Mouse (Mus musculus): ENCODE results near the gene Tmem183a.

Gene Tmem183a

DNA sequence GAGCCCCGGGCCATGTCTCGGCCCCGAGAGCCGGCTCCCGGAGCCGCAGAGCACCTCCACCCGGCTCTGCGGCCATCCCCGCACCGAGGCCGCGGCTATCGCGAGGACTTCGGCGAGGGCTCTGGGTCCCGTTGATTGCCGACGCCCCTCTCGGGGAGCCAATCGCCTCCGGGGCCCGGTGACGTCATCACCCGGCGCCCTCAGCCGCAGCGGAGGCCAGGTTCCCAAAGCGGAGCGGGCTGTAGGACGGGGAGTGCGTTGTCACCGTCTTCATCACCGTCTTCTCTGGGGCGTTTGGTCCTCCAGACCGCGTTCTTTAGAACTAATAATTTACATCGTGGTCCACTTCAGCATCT is at the start of gene Tmem183a:
TSS of gene Tmem183a (minus strand) at position 123 of the 356 bp plus-strand sequence.
- peak; percentile 96 to 99 for DNase-seq

DNA sequence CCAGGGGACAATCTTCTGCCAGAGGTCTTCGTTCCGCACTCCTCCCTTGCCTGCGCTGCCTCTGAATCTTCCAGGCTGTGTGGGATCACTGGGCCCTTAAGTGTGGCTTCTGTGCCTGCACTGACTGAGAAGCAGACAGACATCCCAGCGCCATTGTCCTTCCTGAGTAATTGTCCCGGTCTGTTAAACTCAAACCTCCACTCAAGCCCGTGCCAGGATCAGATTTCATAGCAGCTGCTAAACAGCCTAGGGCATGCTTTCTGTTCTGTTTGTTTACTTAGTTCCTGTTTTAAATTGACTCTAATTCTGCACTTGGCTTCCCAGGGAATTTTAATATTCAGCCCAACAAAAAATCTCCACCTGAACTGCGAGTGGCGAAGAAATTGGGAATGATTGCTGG is 46.3 kb upstream of the Tmem183a start:
- DNase-seq, result no peak

DNA sequence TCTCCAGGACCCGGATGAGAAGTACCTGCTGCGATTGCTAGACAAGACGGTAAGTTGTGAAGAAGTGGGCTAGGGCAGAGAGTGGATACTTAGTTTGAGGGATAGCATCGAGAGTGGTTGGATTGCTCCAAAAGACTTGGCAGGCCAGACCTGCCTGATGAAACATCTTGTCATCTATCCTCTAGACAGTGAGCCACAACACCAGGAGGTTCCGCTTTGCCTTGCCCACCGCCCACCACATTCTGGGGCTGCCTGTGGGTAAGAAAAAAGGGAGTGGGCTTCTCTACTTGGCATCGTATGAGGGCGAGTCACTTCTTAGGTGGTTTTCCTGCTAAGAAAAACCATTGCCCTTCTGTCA is 44.6 kb upstream of the Tmem183a start:
- no peak for DNase-seq

DNA sequence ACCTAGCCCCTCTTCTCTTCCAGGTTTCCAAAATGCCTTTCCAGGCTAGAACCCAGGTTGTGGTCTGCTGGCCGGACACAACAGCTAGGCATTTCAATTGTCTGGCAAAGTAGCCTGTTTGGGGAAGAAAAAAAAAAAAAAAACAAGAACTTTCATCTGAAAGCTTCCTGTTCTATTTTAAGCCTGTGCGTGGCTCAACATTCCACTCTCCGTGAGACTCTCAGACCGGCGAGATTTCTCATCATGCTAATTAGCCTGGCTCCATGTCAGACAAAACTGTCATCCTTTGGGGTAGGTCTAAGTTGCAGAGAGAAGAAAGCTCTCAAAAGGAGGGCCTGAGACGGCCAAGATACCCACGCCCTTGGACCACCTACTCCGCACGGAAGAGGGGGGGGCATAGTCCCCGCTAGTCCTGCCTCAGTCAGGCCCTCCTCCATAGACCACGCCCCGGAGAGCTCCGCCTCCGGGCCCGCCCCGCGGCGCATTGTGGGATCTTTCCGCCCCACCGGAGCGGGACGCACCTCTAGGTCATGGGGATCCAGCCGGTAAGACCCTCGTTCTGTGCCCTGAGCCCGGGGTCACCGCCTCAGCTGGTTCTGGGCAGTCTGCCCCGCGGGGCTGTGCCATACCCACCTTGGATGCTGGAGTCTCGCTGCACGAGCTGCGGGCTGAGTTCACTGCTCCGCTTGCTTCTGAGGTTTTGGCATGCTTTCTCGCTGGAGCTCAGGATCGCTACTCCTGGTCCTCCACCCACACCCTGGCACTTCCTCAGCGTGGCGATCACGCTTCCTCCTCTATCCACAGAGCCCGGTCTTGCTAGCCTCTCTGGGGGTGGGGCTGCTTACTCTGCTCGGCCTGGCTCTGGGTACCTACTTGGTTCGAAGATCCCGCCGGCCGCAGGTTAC is 44.0 kb upstream of the Tmem183a start, which contains the start of gene Cyb5r1:
TSS of gene Cyb5r1 (plus strand) at position 51 of the 905 bp plus-strand sequence.
- peak; percentile 59 to 68 for DNase-seq

DNA sequence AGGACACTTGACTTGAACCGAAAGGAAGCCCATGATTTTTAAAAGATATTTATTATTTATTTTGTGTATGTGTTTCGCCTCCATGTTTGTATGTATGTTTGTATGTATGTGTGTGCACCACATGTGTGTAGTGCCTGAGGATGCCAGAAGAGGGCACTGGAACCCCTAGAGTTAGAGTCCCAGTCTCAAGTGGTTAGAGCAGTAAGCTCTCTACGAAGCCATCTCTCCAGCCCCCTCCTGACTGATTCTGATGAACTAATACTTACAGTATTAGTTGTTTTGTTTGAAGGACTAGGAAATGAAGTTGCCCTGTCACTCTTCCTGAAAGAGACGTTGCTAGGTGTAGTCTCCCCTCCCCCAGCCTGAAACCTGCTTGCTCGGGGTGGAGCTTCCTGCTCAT is 38.0 kb upstream of the Tmem183a start:
- no peak for DNase-seq

DNA sequence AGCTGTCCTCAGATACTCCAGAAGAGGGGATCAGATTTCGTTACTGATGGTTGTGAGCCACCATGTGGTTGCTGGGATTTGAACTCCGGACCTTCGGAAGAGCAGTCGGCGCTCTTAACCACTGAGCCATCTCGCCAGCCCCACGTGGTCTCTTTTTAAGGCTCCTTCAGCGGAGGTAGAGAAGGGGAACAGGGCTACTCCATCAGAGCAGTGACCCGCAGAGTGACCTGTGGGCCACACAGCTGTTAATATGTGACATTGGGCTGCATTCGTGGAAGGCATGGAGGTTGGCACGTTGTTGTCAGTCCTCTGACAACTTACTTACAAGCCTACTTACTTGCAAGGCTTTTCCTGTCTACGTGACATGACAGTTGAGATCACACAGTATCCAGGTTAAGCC is 36.4 kb upstream of the Tmem183a start:
- DNase-seq, result no peak

DNA sequence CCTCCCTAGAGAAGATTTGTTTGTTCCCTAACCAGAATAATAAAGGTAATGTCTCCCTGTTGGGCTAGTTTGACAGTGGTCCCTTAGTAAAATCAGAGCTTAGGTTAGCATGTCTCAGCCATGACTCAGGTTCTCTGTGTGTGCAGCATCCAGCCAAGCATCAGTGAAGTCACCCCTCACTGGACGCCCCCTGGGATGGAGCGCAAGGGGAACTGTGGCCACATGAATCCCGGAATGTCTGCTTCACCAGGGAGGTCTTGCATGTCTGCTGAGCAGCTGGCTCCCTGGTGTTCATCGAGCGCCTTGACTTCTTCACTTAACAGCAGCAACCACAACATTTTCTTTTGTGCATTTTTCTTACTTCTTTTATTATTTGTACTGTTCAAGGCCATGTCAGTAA is 32.0 kb upstream of the Tmem183a start:
- no peak for DNase-seq

DNA sequence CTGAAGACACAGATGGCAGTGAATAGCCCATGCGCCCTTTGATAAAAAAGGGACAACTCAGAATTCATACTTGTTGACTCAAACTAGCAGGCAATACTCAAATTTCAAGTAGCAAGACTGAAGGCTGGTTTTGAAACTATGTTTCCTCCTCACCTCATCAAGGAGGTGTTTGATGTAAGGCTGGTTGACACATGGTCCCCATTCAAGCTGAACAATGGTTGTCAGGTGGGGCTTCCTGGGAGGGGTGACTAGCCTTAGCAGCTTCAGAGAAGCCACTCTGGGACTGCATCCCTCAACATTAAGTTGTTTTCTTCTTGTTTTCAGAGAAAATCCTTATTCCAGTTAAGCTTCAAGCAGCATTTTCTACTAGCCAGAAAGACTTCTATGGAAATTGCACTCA is 23.9 kb upstream of the Tmem183a start, which contains the start of gene 4933406M09Rik:
TSS of gene 4933406M09Rik (plus strand) at position 275 of the 400 bp plus-strand sequence.
- DNase-seq, result no peak

DNA sequence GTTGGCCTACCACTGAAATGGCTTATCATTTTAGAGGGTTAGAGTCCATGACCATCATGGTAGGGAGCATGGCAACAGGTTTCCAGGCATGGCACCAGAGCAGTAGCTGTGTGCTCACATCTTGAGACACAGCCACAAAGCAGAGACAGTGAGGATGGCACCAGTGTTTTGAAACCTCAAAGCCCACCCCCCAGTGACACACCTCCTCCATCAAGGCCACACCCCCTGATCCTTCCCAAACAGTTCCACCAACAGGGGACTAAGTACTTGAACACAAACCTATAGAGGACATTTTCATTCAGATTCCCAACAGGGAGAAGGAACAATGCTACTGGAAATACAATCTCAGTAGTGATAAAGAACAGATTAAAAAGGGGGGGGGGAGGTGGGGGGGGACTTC is 23.4 kb upstream of the Tmem183a start:
- DNase-seq, result no peak

DNA sequence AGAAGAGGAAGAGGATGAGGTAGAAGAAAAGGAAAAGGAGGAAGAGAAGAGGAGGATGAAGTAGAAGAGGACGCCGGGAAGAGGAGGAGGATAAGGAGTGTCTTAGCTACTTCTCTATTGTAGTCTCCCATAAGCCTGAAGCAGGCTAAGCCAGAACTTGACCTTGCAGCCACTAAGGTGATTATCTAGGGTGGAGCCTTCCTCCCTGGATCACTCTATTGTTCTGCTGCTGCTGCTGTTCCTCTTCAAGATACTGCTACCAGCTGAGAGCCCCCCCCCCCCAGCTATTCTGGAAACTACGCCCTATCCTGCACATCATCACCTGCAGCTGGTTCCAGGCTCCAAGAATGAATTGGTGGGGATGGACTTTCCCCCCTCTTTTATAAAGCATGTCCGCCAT is 22.8 kb upstream of the Tmem183a start:
- no peak for DNase-seq

DNA sequence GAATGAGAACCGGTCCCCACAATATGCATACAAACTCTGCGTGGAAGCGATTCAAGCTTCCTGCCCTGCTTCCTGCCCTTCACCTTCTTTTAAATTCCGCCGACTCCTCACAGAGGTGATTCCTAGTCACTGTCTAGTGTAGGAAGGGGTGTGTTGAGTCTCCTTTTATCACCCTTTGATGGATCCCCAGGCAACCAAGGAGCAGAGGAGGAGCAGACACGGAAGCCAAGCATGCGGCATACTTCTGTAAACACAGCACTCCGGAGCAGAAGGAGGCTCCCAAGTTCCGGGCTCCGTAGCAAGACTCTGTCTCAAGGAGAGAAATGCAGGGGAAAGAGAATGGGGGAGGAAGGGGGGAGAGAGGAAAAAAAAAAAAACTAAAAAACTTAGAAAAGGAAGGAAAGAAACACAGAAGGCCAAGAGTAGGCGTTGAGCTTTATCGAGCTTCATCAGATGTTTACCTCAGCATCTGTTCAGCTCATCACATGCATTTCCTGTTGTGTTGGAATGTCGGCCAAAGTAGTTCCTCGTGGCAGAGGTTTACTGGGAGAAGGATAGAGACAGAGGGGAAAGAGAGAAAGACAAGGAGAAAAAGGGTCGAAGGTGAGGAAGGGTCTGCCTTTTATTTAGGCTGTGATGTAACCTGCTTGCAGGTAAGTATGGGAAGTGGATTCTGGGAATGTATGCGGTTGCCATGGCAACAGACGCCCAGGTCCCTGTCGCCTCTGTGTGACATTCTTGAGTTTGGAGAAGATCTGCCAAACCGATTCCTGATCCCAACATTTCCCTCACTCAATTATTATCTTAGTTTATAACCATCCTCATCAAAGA is 20.2 kb upstream of the Tmem183a start:
- DNase-seq, result no peak

DNA sequence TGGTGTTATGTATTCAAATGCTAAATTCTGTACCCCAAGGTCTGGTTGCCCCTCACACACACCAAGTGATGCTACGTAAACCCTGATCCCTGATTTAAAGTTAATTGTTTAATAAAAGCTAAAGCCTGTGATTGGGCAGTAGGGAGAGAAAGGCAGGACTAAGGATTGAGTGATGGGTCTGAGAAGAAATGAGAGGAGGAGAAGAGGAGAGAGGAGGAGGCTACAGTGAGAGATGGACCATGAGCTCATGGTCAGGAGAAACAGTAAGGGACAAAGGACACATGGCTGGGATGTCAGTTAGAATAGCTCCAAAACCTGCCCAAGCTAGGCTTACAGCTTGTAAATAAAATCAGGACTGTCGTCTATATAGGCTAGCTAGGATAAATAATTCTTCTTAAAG is 19.3 kb upstream of the Tmem183a start:
- DNase-seq, result no peak

DNA sequence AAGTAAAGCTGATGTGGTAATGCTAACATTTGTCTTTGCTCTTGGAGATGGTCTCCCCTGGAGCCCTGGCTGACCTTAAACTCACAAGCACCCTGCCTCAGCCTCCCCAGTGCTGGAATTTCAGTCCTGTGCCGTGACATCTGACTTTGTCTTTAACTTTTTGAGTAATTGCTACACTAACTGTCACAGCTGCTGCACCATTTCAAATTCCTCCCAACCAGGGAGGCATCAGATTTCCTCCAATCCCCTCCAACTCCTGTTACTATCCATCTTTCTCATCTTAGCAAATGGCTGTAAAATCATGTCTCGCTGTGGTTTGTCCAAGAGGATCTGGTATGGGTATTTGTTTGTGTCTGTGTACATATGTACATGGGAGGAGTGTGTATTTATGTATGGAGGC is 12.3 kb upstream of the Tmem183a start:
- DNase-seq, result no peak

DNA sequence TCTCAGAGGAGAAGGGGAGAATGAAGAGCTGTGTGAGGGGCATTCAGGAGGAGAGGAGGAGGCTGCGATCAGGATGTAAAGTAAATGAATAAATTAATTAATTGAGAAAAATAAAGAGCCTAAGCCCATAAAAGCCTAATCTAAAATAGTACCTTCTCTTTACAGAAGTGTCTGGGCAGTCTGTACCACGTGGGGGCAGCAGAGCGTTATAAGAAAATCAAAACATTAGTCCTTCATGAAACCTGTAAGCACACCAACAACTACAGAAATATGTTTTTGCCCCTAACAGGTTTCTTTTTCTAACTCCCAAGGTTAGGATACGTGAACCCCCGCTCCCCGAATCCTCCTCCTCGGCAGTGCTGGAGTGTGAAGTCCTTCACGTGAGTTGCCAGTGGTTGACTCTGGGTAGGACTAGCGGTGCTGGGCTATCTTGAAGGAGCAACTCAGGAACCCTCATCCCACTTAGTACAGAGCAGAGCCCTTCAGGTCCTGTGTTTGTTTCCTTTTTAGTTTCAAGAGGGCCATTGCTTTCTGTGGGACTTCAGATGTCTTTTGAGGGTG is 7.1 kb upstream of the Tmem183a start:
- DNase-seq, result peak; percentile 53 to 59

DNA sequence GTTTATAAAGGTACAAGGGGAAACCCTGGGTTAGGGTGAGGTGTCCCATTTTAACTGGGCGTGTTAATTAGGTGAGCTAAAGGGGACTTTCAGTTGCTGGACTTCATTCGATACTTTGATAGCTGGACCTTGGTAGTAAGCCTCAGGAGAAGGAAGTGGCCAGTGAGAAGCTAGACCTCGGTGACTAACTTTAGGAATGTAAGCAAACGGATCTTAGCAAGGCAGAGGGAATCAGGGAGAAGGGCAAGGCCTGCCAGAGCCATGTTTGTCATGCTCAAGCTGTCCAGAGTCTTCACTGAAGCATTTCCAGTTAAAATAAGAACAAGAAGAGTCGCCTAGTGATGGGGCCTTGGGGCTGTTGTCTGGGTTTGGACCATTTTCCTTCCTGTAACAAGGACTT is 3.7 kb upstream of the Tmem183a start:
- DNase-seq, result no peak

DNA sequence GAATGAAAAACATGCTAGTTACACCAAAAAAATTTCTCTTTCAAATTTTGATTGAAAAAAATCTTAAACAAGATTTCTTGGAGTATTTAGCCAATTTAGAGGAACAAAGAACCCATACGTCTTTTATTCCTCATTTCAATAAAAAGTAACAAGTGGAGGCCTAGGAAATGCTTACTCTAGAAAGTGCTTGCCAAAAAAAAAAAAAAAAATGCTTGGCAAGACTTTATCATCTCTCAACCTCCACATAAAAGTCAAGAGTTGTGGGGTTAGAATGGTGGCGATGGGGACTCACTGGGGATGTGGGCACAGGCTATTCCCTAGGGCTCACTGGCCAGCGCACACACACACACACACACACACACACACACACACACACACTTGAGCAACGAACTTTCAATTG is 1.4 kb upstream of the Tmem183a start:
- no peak for DNase-seq

DNA sequence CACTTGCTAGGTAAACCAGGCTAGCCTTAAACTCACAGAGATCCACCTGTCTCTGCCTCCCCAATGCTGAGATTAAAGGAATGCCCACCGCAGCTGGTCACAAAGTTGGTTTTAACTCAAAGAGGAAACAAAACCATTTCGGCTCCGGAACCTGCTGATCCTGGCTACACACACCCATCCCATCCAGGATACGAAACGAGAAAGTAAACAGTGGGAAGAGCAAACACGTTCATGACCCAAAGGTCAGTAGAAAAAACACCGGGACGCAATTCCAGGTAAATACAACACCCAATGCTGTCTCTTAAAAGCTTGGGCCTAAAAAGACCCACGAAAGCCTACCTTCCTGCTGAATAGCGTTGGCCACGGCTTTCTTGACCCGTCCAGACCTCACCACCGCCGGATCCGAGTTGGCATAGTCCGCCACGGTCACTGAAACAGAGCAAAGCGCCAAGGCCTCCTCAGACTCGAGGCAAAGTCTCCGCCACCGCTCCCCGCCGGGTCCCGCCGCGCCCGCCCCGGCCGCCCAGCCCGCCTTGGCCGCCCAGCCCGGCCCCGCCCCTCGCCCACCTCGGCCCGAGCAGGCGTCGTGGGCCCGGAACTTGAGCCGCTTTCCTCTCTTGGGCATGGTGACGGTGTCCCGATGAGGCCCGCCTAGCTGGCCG is 453 bp downstream of the Tmem183a start:
- no peak for DNase-seq

DNA sequence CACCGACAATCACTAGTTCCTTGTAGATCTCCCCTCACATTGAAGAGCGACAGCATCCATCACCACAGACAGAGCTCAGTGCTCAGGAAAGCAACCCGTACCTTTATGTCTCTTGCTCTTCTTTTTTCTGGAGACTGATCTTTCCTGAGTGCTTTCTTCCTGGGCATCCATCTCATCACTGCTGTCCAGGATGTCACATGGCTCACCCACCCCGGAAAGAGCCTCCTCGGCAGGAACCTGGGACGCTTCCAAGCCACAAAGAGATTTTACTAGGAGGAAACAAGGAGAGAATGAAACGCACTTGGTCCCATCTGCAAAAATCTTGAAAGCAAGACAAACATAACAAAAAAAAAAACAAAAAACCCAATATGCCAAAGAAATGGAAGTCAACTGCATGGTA is 1.1 kb downstream of the Tmem183a start:
- DNase-seq, result no peak

DNA sequence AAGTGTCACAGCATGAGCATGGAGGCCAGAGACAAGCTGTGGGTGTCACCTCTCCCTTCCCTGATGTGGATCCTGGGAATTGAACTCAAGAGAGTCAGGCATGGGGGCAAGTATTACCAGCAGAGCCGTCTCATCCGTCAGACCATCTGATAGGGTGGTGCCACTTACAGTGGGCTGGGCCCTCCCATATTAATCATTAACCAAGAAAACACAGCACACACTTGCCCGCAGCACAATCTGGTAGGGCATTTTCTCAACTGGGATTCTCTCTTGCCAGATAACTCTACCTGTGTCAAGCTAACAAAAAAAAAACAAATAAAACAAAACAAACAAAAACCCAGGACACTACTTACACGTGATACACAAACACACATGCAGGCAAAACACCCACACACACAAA is 4.3 kb downstream of the Tmem183a start:
- DNase-seq, result no peak

DNA sequence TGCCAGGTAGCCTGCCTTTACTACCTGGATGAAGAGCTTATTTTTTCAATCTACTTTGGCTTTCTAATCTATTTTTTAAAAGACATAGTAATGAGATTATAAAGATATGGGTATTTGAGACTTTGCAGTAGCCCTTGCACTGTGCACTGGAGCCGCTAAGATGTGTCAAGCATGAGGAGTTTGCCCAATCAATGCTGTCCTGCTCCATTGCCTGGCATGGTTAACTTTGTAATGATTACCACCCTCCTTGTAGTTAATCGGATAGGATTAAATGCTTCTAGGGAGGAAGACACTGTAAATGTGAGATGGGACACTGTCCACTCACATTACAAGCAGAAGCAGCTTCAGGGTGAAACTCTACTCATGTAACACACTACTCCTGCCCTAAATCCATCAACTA is 8.5 kb downstream of the Tmem183a start:
- no peak for DNase-seq

DNA sequence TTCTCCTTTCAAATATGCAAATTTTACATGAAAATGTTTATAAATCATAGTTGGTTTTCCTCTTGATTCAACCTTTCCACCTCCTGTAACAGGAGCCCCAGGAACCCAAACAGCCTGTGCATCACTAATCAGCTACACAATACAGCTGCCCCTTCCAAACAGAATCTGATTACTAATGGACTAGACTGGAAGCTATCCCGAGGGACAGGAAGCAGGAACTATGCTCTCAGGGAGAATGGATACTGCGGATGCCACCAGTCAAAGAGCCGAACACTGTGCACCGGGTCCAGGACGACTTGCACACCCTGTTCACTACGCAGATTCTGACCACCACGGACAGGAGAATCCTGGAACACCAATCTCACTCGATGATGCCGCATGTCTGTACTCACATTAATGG is 14.0 kb downstream of the Tmem183a start:
- DNase-seq, result no peak

DNA sequence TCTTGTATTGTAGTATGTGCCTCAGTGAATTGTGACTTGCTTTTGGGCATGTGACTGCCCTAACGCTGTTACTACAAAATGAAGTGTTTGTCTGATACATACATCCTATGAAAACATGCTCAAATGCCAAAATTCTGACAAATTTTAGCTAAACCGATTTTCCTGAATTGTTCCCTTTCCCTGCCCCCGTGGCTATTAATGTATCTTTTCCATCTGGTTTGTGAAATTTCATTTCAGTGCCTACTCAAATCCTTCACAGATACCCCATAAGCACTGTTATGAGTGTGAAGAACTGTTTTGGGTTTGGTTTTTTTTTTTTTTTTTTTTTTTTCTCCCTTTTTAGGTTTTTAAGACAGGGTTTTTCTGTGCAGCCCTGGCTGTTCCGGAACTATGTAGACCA is 16.7 kb downstream of the Tmem183a start:
- no peak for DNase-seq

All from cerebellum, postnatal 36 days (tissue).